Mouse (Mus musculus) intestine, embryonic 16.5 days (tissue): Measurements from ENCODE around the gene Brk1. TPM values are rescaled to one million over a fixed set of nuclear protein-coding genes. Genes with fewer than 3 reads are reported as not detected.
A peak's percentile ranks its signal among the peaks of the same experiment; 100 is the strongest.

ENCODE experiments used
- ATAC-seq: fragments of 200-750 bp; cut with Nextera tagmentation; 2 replicates; pipeline ENCODE4 v1.8.0; 2017; ENCODE audit warnings: moderate TSS enrichment, moderate library complexity
- H3K27ac ChIP-seq: fragments of 300-500 bp; sonication (generic); 2 replicates; pipeline ENCODE4 v1.5.1; 2014; ENCODE audit warnings: mild to moderate bottlenecking, low read length
- H3K27me3 ChIP-seq: fragments of 300-500 bp; sonication (generic); replicated peaks from 2 replicates; pipeline ENCODE4 v1.6.1; 2014; ENCODE audit warnings: low read length, control low read depth, mixed read lengths; ENCODE audit not compliant: control insufficient read depth, insufficient read depth
- H3K36me3 ChIP-seq: fragments of 300-500 bp; sonication (generic); 2 replicates; pipeline ENCODE4 v1.6.1; 2014; ENCODE audit warnings: low read length, control low read depth; ENCODE audit not compliant: control insufficient read depth, insufficient read depth
- H3K4me1 ChIP-seq: fragments of 300-500 bp; sonication (generic); 2 replicates; pipeline ENCODE4 v1.6.1; 2014; ENCODE audit warnings: low read length, control low read depth, mixed read lengths; ENCODE audit not compliant: control insufficient read depth, insufficient read depth
- H3K4me2 ChIP-seq: fragments of 300-500 bp; sonication (generic); 2 replicates; pipeline ENCODE4 v1.6.1; 2014; ENCODE audit warnings: low read depth, low read length, control low read depth
- H3K4me3 ChIP-seq: fragments of 300-500 bp; sonication (generic); 2 replicates; pipeline ENCODE4 v1.5.1; 2014; ENCODE audit warnings: mild to moderate bottlenecking, low read length
- H3K9ac ChIP-seq: fragments of 300-500 bp; sonication (generic); 2 replicates; pipeline ENCODE4 v1.6.1; 2014; ENCODE audit warnings: low read depth, low read length
- H3K9me3 ChIP-seq: fragments of 300-500 bp; sonication (generic); 2 replicates; pipeline ENCODE4 v1.6.1; 2016; ENCODE audit warnings: low read length, control low read depth; ENCODE audit not compliant: control insufficient read depth
- WGBS: fragments of 180-500 bp; shearing (Covaris S2); extraction: QIAGEN DNeasy Blood & Tissue Kit; methylation state at CpG from one replicate; pipeline ENCODE4 v1.1.7; 2014; 5-methylcytosine and 5-hydroxymethylcytosine counted together
- polyA plus RNA-seq: library from polyadenylated mRNA; unstranded; fragments of >200 nt; fragmentation: Nextera tagmentation; extraction: Ambion mirVana; gene quantifications from 2 replicates; pipeline ENCODE4 v1.2.1, GENCODE M21; 2015

The Brk1 gene
- polyA plus RNA-seq, 1 experiment from 2014 or later = 199 TPM

GRCm38 (mm10) chr6:113653551-113653950 lies 49.0 kb downstream of the Brk1 start:
- WGBS = 90% methylated on average over 7 of the region's 7 CpGs
- no peaks in the 10 kb centered on the region for H3K36me3 ChIP-seq
- peaks cover 8% of the 10 kb centered on the region for H3K4me1 ChIP-seq
- H3K27ac ChIP-seq = no peak overlapping the region
- no peak overlapping the region for H3K4me2 ChIP-seq
- ATAC-seq = no peak
- no peak overlapping the region for H3K4me3 ChIP-seq
- H3K27me3 ChIP-seq = no peaks in the 10 kb centered on the region
- no peaks in the 10 kb centered on the region for H3K9me3 ChIP-seq
- H3K9ac ChIP-seq = no peak overlapping the region

GRCm38 (mm10) chr6:113654102-113654501 lies 49.5 kb downstream of the Brk1 start:
- Histone ChIP-seq H3K9me3 (no peaks in the 10 kb centered on the region), H3K27ac (no peak overlapping the region), H3K4me1 (peaks cover 8% of the 10 kb centered on the region), H3K4me2 (no peak overlapping the region), H3K9ac (no peak overlapping the region), H3K36me3 (no peaks in the 10 kb centered on the region), H3K4me3 (no peak overlapping the region), H3K27me3 (no peaks in the 10 kb centered on the region)
- no peak for ATAC-seq
- 71% methylated on average over 8 of the region's 8 CpGs for WGBS

- Histone ChIP-seq H3K9ac (no peak overlapping the region), H3K9me3 (no peaks in the 10 kb centered on the region), H3K4me2 (no peak overlapping the region), H3K27me3 (no peaks in the 10 kb centered on the region), H3K36me3 (no peaks in the 10 kb centered on the region), H3K27ac (no peak overlapping the region), H3K4me1 (peaks cover 12% of the 10 kb centered on the region), H3K4me3 (no peak overlapping the region)
- ATAC-seq = no peak
- 61% methylated on average over 16 of the region's 16 CpGs for WGBS
Observed at GRCm38 (mm10) chr6:113654753-113655397, 50.3 kb downstream of the Brk1 start.

GRCm38 (mm10) chr6:113655475-113655874 lies 50.9 kb downstream of the Brk1 start:
- Histone ChIP-seq H3K36me3 (no peaks in the 10 kb centered on the region), H3K27me3 (no peaks in the 10 kb centered on the region), H3K4me3 (no peak overlapping the region), H3K9me3 (no peaks in the 10 kb centered on the region), H3K9ac (no peak overlapping the region), H3K27ac (no peak overlapping the region), H3K4me1 (peaks cover 11% of the 10 kb centered on the region), H3K4me2 (no peak overlapping the region)
- WGBS = 88% methylated on average over 3 of the region's 3 CpGs
- no peak for ATAC-seq

- no peak overlapping the region for H3K4me3 ChIP-seq
- H3K36me3 ChIP-seq = no peaks in the 10 kb centered on the region
- no peaks in the 10 kb centered on the region for H3K27me3 ChIP-seq
- WGBS = 65% methylated on average over 6 of the region's 6 CpGs
- 0 out of 2 replicates have a peak overlapping the region, but pooled peaks have one; percentile 20 for H3K9ac ChIP-seq
- ATAC-seq = no peak
- H3K4me2 ChIP-seq = no peak overlapping the region
- peaks cover 21% of the 10 kb centered on the region for H3K4me1 ChIP-seq
- H3K27ac ChIP-seq = no peak overlapping the region
- no peaks in the 10 kb centered on the region for H3K9me3 ChIP-seq
Observed at GRCm38 (mm10) chr6:113656847-113657246, 52.3 kb downstream of the Brk1 start.

- H3K4me1 ChIP-seq = peaks cover 26% of the 10 kb centered on the region
- H3K27ac ChIP-seq = no peak overlapping the region
Observed at GRCm38 (mm10) chr6:113658226-113658625, 53.7 kb downstream of the Brk1 start.

GRCm38 (mm10) chr6:113659648-113660491 lies 55.3 kb downstream of the Brk1 start:
- H3K4me2 ChIP-seq = no peak overlapping the region
- ATAC-seq = no peak
- no peak overlapping the region for H3K27ac ChIP-seq
- no peaks in the 10 kb centered on the region for H3K9me3 ChIP-seq
- no peak overlapping the region for H3K9ac ChIP-seq
- no peaks in the 10 kb centered on the region; the same call in 1 of the 2 replicates for H3K36me3 ChIP-seq
- no peaks in the 10 kb centered on the region for H3K27me3 ChIP-seq
- 67% methylated on average over 8 of the region's 8 CpGs for WGBS
- peaks cover 26% of the 10 kb centered on the region for H3K4me1 ChIP-seq
- H3K4me3 ChIP-seq = no peak overlapping the region

More at GRCm38 (mm10) chr6:113658226-113658625, 53.7 kb downstream of the Brk1 start:
- no peak overlapping the region for H3K9ac ChIP-seq
- no peaks in the 10 kb centered on the region; the same call in 1 of the 2 replicates for H3K36me3 ChIP-seq
- whole genome bisulfite sequencing = 54% methylated on average over 3 of the region's 3 CpGs
- no peak overlapping the region for H3K4me3 ChIP-seq
- H3K27me3 ChIP-seq = no peaks in the 10 kb centered on the region
- no peaks in the 10 kb centered on the region for H3K9me3 ChIP-seq
- 0 out of 2 replicates have a peak, but pooled peaks have one; percentile 4 for ATAC-seq
- no peak overlapping the region for H3K4me2 ChIP-seq

- H3K27ac ChIP-seq = peak overlapping the region; percentile 57
- no peak overlapping the region for H3K9ac ChIP-seq
- ATAC-seq = peak; percentile 34; the same call in 1 of the 2 replicates
- no peaks in the 10 kb centered on the region for H3K27me3 ChIP-seq
- H3K4me2 ChIP-seq = no peak overlapping the region
- H3K9me3 ChIP-seq = no peaks in the 10 kb centered on the region
- peaks cover 26% of the 10 kb centered on the region for H3K4me1 ChIP-seq
- WGBS = 63% methylated on average over 14 of the region's 14 CpGs
- H3K36me3 ChIP-seq = no peaks in the 10 kb centered on the region; the same call in 1 of the 2 replicates
- no peak overlapping the region for H3K4me3 ChIP-seq
Observed at GRCm38 (mm10) chr6:113660492-113661352, 56.1 kb downstream of the Brk1 start.
